Mouse (Mus musculus) liver, embryonic 13.5 days (tissue): ENCODE results near the gene Mlycd. TPM values are rescaled to one million over a fixed set of nuclear protein-coding genes. Genes with fewer than 3 reads are reported as not detected.

Source experiments
- ATAC-seq: fragments of 200-750 bp; cut with Nextera tagmentation; 2 replicates; pipeline ENCODE4 v1.8.0; 2017; ENCODE audit warnings: low read depth, mild to moderate bottlenecking, moderate number of reproducible peaks, moderate library complexity
- DNase-seq: peaks from one replicate; pipeline ENCODE4 v3.0.0; 2022
- H3K27ac ChIP-seq: fragments of 300-500 bp; sonication (generic); 2 replicates; pipeline ENCODE4 v1.5.1; 2015; ENCODE audit warnings: moderate library complexity, mild to moderate bottlenecking, inconsistent platforms
- H3K27me3 ChIP-seq: fragments of 300-500 bp; sonication (generic); 2 replicates; pipeline ENCODE4 v1.6.1; 2015; ENCODE audit warnings: mild to moderate bottlenecking, inconsistent platforms
- H3K36me3 ChIP-seq: fragments of 300-500 bp; sonication (generic); 2 replicates; pipeline ENCODE4 v1.6.1; 2015; ENCODE audit warnings: mild to moderate bottlenecking, inconsistent platforms
- H3K4me1 ChIP-seq: fragments of 300-500 bp; sonication (generic); replicated peaks from 2 replicates; pipeline ENCODE4 v1.6.1; 2015; ENCODE audit warnings: inconsistent platforms
- H3K4me2 ChIP-seq: fragments of 300-500 bp; sonication (generic); 2 replicates; pipeline ENCODE4 v1.6.1; 2015; ENCODE audit warnings: inconsistent platforms, mild to moderate bottlenecking, moderate library complexity
- H3K4me3 ChIP-seq: fragments of 300-500 bp; sonication (generic); replicated peaks from 2 replicates; pipeline ENCODE4 v1.5.1; 2015; ENCODE audit warnings: mild to moderate bottlenecking, inconsistent platforms
- H3K9ac ChIP-seq: fragments of 300-500 bp; sonication (generic); 2 replicates; pipeline ENCODE4 v1.6.1; 2015; ENCODE audit warnings: mild to moderate bottlenecking, inconsistent platforms
- H3K9me3 ChIP-seq: fragments of 300-500 bp; sonication (generic); replicated peaks from 2 replicates; pipeline ENCODE4 v1.6.1; 2016; ENCODE audit warnings: inconsistent platforms
- WGBS: fragments of 180-500 bp; shearing (Covaris S2); methylation state at CpG from one replicate; pipeline ENCODE4 v1.1.7; 2015; ENCODE audit not compliant: insufficient replicate concordance; 5-methylcytosine and 5-hydroxymethylcytosine counted together
- polyA plus RNA-seq: library from polyadenylated mRNA; unstranded; fragments of >200 nt; fragmentation: Nextera tagmentation; extraction: Ambion mirVana; gene quantifications from 2 replicates; pipeline ENCODE4 v1.2.1, GENCODE M21; 2015

Mlycd gene
- polyA plus RNA-seq, 1 experiment from 2014 or later, result 7.3 TPM

DNA sequence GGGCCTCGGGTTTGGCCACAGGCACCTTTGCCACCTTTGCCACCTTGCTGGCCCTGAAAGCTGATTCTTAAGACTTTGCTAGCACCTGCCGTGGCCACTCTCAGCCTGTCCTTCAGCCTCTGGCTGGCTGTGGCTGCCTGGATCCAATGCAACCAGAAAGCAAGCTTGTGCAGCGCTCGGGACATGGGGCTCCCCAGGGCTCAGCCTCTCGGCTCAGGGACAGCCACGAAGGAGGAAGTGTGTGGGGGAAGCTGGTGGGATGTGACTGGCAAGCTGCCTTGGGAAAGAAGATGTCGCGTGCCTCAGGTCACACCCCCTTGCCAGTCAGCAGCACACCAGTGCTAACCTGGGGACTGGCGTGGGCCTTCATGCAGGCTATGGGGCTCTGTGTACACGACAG lies 30.1 kb downstream of the Mlycd start:
- Histone ChIP-seq H3K36me3 (no peaks in the 10 kb centered on the region), H3K27ac (peak overlapping the region; percentile 73; the same call in 1 of the 2 replicates), H3K4me1 (peaks cover 74% of the 10 kb centered on the region), H3K27me3 (no peaks in the 10 kb centered on the region), H3K4me2 (peak overlapping the region; percentile 32), H3K9me3 (no peaks in the 10 kb centered on the region), H3K4me3 (no peak overlapping the region), H3K9ac (peak overlapping the region; percentile 9; the same call in 1 of the 2 replicates)
- DNase-seq (no peak), ATAC-seq (no peak)
- WGBS, result 37% methylated on average over 10 of the region's 10 CpGs

DNA sequence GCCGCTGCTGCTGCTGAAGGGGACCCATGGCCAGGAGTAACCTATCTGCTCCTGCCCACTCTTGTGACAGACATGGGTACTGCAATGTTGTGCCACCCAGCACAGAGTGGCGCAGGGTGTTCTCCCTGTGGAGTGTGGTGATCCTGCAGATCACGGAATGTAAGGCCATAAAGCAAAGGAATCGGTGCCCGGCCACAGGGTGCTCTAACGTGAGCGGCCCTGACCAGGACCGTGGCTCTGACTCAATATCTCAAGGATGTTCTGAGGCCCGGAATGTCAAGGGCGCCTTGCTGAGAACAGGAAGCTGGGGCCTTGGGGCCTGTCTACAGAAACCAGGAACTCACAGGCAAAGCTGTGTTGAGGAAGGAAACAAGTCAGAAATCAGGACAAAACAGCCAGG lies 30.9 kb downstream of the Mlycd start:
- Histone ChIP-seq H3K27ac (peak overlapping the region; percentile 57), H3K4me1 (peaks cover 77% of the 10 kb centered on the region), H3K4me3 (no peak overlapping the region), H3K9me3 (no peaks in the 10 kb centered on the region), H3K9ac (no peak overlapping the region), H3K36me3 (no peaks in the 10 kb centered on the region), H3K4me2 (peak overlapping the region; percentile 23; the same call in 1 of the 2 replicates), H3K27me3 (no peaks in the 10 kb centered on the region)
- DNase-seq (no peak), ATAC-seq (peak; percentile 13; the same call in 1 of the 2 replicates)
- WGBS, result 29% methylated on average over 10 of the region's 10 CpGs

DNA sequence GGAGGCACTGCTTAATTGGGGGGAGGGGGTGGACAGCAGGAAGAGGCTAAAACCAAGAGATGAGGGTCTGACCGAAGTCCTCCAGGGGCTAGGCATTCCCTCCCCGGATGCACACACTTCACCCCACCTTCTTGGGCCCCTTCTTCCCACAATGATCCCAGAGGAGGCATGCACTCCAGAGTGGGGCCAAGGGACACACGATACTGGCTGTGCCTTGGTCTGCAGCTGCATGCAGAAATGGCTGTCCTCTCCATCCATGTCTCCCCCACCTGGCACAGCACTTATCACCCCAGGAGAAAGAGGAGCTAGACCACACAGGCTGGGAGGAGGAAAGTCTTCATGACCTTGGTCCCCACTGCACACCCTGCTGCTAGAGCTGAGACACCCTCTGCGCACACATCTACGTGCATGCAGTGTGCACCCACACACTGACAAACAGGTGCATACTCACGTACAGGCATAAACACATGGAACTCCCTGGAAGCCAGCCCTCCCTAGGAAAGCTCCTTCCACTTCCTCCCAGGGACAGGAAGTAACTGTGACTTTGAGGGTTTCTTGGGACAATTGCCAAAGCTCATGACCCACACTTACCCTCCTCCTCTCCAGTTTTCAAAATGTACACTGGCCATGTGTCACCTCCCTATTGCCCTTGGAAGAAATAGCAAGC lies 31.5 kb downstream of the Mlycd start:
- WGBS, result 49% methylated on average over 6 of the region's 6 CpGs
- Histone ChIP-seq H3K9ac (no peak overlapping the region), H3K36me3 (no peaks in the 10 kb centered on the region), H3K27me3 (no peaks in the 10 kb centered on the region), H3K4me1 (peaks cover 78% of the 10 kb centered on the region), H3K4me3 (no peak overlapping the region), H3K4me2 (0 out of 2 replicates have a peak overlapping the region, but pooled peaks have one; percentile 23), H3K9me3 (no peaks in the 10 kb centered on the region), H3K27ac (peak overlapping the region; percentile 57)
- ATAC-seq (no peak), DNase-seq (no peak)

DNA sequence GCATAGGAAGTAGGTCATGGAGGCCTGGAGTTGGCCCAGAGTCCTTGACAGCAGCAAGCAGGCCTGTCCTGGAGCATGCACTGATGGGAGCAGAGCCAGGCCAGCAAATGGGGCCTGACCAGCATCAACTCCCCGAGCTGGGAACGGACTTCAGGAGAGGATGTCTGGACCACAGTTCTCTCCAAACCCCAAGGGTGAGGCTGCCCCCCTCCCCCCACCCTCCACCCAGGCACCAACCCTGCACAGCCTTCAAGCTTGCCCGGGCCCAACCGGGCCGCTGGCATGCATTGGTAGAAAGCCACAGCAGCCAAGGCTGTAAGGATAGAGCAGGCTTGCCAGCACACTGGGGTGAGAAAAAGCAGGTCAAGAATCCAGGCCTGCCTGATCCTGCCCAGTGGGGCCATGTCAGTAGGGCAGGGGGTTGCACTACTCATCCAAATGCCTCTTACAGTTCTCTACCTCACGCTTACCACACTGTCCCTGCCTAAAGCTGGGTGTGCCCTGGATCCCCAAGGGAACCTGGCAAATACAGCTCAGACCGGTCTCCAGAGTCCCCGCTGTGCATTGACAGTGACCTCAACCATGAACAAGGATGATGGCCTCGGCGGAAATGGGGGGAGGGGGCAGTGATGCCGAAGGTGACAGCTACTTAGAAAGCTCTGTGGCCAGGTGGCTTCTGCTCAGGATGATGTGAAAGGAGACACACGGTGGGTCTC lies 33.1 kb downstream of the Mlycd start:
- no peak for DNase-seq
- Histone ChIP-seq H3K27me3 (no peaks in the 10 kb centered on the region), H3K4me3 (no peak overlapping the region), H3K4me2 (no peak overlapping the region), H3K36me3 (no peaks in the 10 kb centered on the region), H3K4me1 (peaks cover 74% of the 10 kb centered on the region), H3K9ac (no peak overlapping the region), H3K9me3 (no peaks in the 10 kb centered on the region), H3K27ac (no peak overlapping the region)
- no peak for ATAC-seq
- WGBS, result 60% methylated on average over 12 of the region's 12 CpGs

DNA sequence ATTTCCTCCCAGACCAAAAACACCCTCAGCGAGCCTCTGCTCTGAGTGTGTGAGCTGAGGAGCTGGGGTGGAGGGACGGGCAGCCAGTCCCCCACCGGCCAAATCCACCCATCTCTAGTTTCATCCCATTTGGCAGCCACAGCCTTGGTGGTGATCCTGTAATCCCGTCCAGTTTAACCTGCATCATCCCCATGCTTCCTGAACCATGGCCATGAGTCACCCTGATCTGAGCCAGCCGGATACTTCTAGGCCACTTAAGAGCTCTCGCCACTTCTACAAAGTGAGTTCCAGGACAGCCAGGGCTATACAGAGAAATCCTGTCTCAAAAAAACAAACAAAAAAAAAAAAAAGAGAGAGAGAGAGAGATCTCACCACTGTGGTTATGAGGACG lies 33.7 kb downstream of the Mlycd start:
- Histone ChIP-seq H3K27ac (no peak overlapping the region), H3K36me3 (no peaks in the 10 kb centered on the region), H3K4me3 (no peak overlapping the region), H3K27me3 (no peaks in the 10 kb centered on the region), H3K9ac (no peak overlapping the region), H3K4me1 (peaks cover 74% of the 10 kb centered on the region), H3K4me2 (no peak overlapping the region), H3K9me3 (no peaks in the 10 kb centered on the region)
- no peak for ATAC-seq
- WGBS, result 53% methylated on average over 7 of the region's 7 CpGs
- no peak for DNase-seq

DNA sequence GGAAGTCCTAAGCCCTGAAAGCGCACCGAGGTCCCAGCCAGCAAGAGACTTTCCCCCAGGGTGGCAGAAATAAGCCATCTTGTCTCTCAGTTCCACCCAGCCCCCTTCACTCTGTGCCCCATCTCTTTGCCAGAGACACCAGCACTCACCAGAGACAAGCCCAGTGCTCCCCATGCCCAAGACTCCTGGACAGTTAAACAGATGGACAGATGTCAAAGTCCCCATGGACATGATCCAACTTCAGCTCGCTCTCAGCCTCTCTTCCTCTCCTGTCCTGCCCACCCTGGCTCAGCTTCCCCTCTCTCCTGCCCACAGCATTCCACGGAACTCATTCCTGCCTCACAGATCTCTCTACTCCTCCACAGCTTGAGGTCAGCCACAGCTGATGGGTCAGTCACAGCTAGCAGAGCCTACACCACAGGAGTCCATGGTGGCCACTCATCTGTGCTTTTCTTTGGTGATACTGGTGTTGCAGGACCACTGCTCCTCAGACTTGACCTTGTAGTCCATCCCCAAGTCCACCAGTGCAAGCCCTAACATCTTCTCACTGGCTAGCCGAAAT lies 34.2 kb downstream of the Mlycd start:
- H3K27ac ChIP-seq, result no peak overlapping the region
- DNase-seq (no peak), ATAC-seq (no peak)

DNA sequence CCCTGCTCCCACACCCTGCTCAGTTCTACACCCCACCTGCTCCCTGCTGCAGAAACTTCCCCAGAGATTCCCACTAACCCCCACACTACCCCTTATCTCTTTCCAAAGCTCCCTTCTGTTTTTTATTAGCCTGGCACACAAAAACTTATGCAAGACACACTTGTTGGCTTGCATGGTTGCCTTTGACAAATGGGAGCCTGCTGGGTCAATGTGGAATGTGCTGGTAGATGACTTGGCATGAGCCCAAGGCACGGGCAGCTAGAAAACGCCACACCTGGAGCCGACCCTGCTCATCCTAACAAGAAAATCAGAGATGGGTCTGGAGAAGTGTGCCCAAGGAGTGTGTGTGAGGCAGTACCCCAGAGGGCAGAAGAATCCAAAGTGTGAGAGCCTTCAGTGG lies 34.9 kb downstream of the Mlycd start:
- H3K27me3 ChIP-seq, result no peaks in the 10 kb centered on the region
- H3K4me3 ChIP-seq, result no peak overlapping the region
- peaks cover 69% of the 10 kb centered on the region for H3K4me1 ChIP-seq
- no peak overlapping the region for H3K9ac ChIP-seq
- ATAC-seq (no peak), DNase-seq (no peak)
- 0 out of 2 replicates have a peak overlapping the region, but pooled peaks have one; percentile 4 for H3K27ac ChIP-seq
- H3K9me3 ChIP-seq, result no peaks in the 10 kb centered on the region
- H3K4me2 ChIP-seq, result no peak overlapping the region
- WGBS, result 71% methylated on average over 3 of the region's 3 CpGs
- no peaks in the 10 kb centered on the region for H3K36me3 ChIP-seq

More for the DNA sequence above, 34.2 kb downstream of the Mlycd start:
- 58% methylated on average over 5 of the region's 5 CpGs for WGBS
- no peak overlapping the region for H3K9ac ChIP-seq
- H3K4me1 ChIP-seq, result peaks cover 72% of the 10 kb centered on the region
- no peaks in the 10 kb centered on the region for H3K9me3 ChIP-seq
- no peaks in the 10 kb centered on the region for H3K27me3 ChIP-seq
- no peaks in the 10 kb centered on the region for H3K36me3 ChIP-seq
- H3K4me2 ChIP-seq, result no peak overlapping the region
- no peak overlapping the region for H3K4me3 ChIP-seq

DNA sequence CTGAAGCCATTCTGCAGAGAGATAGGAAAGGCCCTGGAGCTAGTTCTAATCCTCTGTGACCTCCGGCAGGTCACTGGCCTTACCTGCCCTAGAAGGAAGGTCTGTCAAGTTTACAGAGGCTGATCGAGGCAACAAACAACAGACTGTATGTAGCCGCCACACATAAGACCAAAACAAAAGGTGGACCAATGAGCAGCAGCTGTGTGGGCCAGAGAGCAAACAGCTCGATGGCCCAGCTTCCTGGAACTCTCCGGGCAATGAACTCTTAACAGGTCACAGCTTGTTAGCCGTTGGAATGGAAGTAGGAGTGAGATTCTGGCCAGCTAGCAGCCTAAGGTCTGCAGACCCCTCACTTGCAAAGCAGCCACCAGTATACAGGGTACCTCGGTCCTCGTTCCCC lies 35.6 kb downstream of the Mlycd start:
- no peak overlapping the region for H3K9ac ChIP-seq
- no peak overlapping the region for H3K4me2 ChIP-seq
- H3K4me1 ChIP-seq, result peaks cover 71% of the 10 kb centered on the region
- DNase-seq (no peak), ATAC-seq (peak; percentile 32; the same call in 1 of the 2 replicates)
- H3K4me3 ChIP-seq, result no peak overlapping the region
- WGBS, result 51% methylated on average over 8 of the region's 8 CpGs
- peak overlapping the region; percentile 4; the same call in 1 of the 2 replicates for H3K27ac ChIP-seq
- no peaks in the 10 kb centered on the region for H3K36me3 ChIP-seq
- H3K9me3 ChIP-seq, result no peaks in the 10 kb centered on the region
- H3K27me3 ChIP-seq, result no peaks in the 10 kb centered on the region

DNA sequence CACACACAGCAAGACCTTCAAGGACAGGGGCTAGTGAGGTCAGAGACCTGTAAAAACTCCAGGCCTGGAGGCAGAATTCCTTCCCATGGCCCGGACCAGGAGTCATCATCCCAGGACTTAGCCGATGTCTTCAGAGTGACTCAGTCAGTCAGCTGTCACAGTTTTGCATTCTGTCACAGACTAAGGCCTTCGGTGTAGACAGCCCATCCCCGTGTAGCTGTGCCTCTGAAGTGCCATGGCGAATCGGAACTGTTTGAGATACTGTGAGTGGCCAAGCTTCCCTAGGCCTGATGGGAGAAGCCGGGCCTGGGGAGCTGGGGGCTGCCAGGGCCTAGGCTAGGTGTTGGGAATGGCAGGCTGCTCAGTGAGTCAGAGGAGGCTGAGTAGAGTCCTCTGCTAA lies 36.0 kb downstream of the Mlycd start:
- ATAC-seq (no peak), DNase-seq (no peak)
- no peaks in the 10 kb centered on the region for H3K9me3 ChIP-seq
- no peak overlapping the region for H3K9ac ChIP-seq
- no peak overlapping the region for H3K4me2 ChIP-seq
- H3K4me3 ChIP-seq, result no peak overlapping the region
- peak overlapping the region; percentile 74; the same call in 1 of the 2 replicates for H3K27ac ChIP-seq
- H3K4me1 ChIP-seq, result peaks cover 72% of the 10 kb centered on the region
- 72% methylated on average over 7 of the region's 7 CpGs for WGBS
- H3K36me3 ChIP-seq, result no peaks in the 10 kb centered on the region
- no peaks in the 10 kb centered on the region for H3K27me3 ChIP-seq

DNA sequence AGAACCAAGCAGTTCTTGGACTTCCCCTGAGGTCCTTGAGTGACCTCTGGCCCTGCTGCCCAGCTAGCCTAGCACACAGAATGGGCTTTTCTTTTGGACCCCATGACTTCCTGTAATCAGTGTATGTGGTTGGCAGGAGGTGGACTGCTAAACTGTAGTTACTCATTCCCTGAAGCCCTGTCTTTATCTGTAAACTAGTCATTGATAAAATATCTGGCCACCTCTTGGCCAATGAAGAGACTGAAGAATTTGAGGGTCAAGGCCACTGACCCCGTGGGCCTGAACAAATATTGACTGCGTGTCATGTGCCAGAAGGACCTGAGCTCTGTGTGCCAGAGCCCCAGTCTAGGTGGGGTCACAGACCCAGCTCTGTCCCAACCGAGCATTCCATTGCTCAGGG lies 37.7 kb downstream of the Mlycd start:
- Histone ChIP-seq H3K36me3 (no peaks in the 10 kb centered on the region), H3K9me3 (no peaks in the 10 kb centered on the region), H3K9ac (no peak overlapping the region), H3K4me3 (no peak overlapping the region), H3K27ac (peak overlapping the region; percentile 74), H3K4me2 (0 out of 2 replicates have a peak overlapping the region, but pooled peaks have one; percentile 2), H3K27me3 (no peaks in the 10 kb centered on the region), H3K4me1 (peaks cover 81% of the 10 kb centered on the region)
- WGBS, result 51% methylated on average over 3 of the region's 3 CpGs
- DNase-seq (no peak), ATAC-seq (peak; percentile 53)

DNA sequence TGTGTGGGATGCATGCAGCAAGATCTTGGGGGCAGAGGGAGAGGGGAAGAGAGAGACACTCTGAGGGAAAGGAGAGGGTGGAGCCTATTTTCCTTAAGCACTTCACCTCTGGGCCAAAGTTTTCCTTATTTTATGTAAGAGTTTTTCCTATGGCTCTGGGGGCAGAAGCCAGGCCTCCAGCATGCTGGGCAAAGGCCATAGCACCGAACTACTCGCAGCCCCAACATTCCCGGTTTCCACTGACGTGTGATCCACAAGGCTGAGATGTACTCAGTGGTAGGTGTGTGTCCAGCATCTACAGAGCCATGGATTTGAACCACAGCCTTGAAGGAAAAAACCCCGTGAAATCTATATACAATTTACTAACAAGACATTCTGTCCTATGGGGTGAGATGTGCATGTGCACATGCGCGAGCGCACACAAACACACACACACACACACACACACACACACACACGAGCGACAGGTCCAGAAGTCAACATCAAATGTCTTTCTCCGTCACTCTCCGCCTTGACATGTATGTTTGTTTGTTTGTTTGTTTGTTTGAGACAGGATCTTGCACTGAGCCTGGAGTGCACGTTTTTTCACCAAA lies 39.0 kb downstream of the Mlycd start, which contains the start of gene Osgin1:
Gene Osgin1 (plus strand): TSS at position 543 of the 593 bp plus-strand sequence.
- ATAC-seq (no peak), DNase-seq (no peak)
- no peaks in the 10 kb centered on the region for H3K9me3 ChIP-seq
- H3K27me3 ChIP-seq, result no peaks in the 10 kb centered on the region
- 68% methylated on average over 13 of the region's 13 CpGs for WGBS
- H3K9ac ChIP-seq, result no peak within 1 kb of the TSS
- no peak within 1 kb of the TSS for H3K4me3 ChIP-seq
- H3K4me2 ChIP-seq, result 0 out of 2 replicates have a peak within 1 kb of the TSS, but pooled peaks have one; percentile 2
- no peaks in the 10 kb centered on the region for H3K36me3 ChIP-seq
- H3K4me1 ChIP-seq, result peaks cover 71% of the 10 kb centered on the region
- peak within 1 kb of the TSS; percentile 65 for H3K27ac ChIP-seq
